Mouse (Mus musculus) hindbrain, embryonic 12.5 days (tissue): ENCODE data around the gene Ptpn14. TPM values are rescaled to one million over a fixed set of nuclear protein-coding genes. Genes with fewer than 3 reads are reported as not detected.

ENCODE experiments used
- ATAC-seq: fragments of 200-750 bp; cut with Nextera tagmentation; 2 replicates; pipeline ENCODE4 v1.8.0; 2017; ENCODE audit warnings: moderate TSS enrichment; ENCODE audit not compliant: low FRiP score
- H3K27ac ChIP-seq: fragments of 300-500 bp; sonication (generic); 2 replicates; pipeline ENCODE4 v1.5.1; 2016; ENCODE audit warnings: mild to moderate bottlenecking
- H3K27me3 ChIP-seq: fragments of 300-500 bp; sonication (generic); 2 replicates; pipeline ENCODE4 v1.6.1; 2016; ENCODE audit warnings: mild to moderate bottlenecking
- H3K36me3 ChIP-seq: fragments of 300-500 bp; sonication (generic); 2 replicates; pipeline ENCODE4 v1.6.1; 2016; ENCODE audit warnings: mild to moderate bottlenecking
- H3K4me1 ChIP-seq: fragments of 300-500 bp; sonication (generic); 2 replicates; pipeline ENCODE4 v1.6.1; 2016
- H3K4me2 ChIP-seq: fragments of 300-500 bp; sonication (generic); replicated peaks from 2 replicates; pipeline ENCODE4 v1.6.1; 2016; ENCODE audit warnings: mild to moderate bottlenecking
- H3K4me3 ChIP-seq: fragments of 300-500 bp; sonication (generic); 2 replicates; pipeline ENCODE4 v1.5.1; 2016; ENCODE audit warnings: mild to moderate bottlenecking
- H3K9ac ChIP-seq: fragments of 300-500 bp; sonication (generic); 2 replicates; pipeline ENCODE4 v1.6.1; 2016; ENCODE audit warnings: mild to moderate bottlenecking, moderate library complexity
- H3K9me3 ChIP-seq: fragments of 300-500 bp; sonication (generic); replicated peaks from 2 replicates; pipeline ENCODE4 v1.6.1; 2016; ENCODE audit warnings: mild to moderate bottlenecking
- whole genome bisulfite sequencing: fragments of 180-500 bp; shearing (Covaris S2); methylation state at CpG from one replicate; pipeline ENCODE4 v1.1.7; 2016; 5-methylcytosine and 5-hydroxymethylcytosine counted together
- polyA plus RNA-seq: library from polyadenylated mRNA; unstranded; fragments of >200 nt; fragmentation: Nextera tagmentation; extraction: Ambion mirVana; gene quantifications from 2 replicates; pipeline ENCODE4 v1.2.1, GENCODE M21; 2016

The Ptpn14 gene
- polyA plus RNA-seq, 1 experiment from 2014 or later, result 7.6 TPM

DNA sequence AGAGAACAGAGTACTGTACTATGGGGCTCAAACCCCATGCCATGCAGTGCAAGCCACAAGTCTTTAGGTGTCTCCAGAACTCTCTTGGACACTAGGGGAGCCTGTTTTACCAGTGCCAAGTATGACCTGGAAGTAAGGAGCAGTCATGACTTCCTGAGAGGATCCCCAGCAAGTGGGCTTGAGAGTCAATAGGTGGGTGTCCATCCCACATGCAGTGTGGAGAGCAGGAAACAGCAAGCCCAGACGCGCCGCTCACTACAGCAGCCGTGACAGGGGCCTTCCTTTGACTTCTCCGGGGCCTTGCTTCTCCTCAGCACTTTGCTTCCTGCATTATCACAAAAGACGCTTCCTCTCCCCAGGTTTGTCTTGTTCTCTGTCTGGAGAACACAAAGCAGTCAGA, 27.9 kb upstream of the Ptpn14 start:
- no peaks in the 10 kb centered on the region for H3K9me3 ChIP-seq
- 86% methylated on average over 6 of the region's 6 CpGs for WGBS
- no peaks in the 10 kb centered on the region for H3K27me3 ChIP-seq
- no peak overlapping the region for H3K9ac ChIP-seq
- ATAC-seq, result no peak
- no peaks in the 10 kb centered on the region for H3K36me3 ChIP-seq
- H3K27ac ChIP-seq, result no peak overlapping the region
- H3K4me2 ChIP-seq, result no peak overlapping the region
- no peak overlapping the region for H3K4me3 ChIP-seq
- no peaks in the 10 kb centered on the region for H3K4me1 ChIP-seq

GRCm38 (mm10) chr1:189700990-189701389, 27.1 kb upstream of the Ptpn14 start:
- no peaks in the 10 kb centered on the region for H3K27me3 ChIP-seq
- no peak overlapping the region for H3K9ac ChIP-seq
- no peaks in the 10 kb centered on the region for H3K36me3 ChIP-seq
- H3K9me3 ChIP-seq, result no peaks in the 10 kb centered on the region
- H3K4me2 ChIP-seq, result no peak overlapping the region
- no peak overlapping the region for H3K4me3 ChIP-seq
- H3K4me1 ChIP-seq, result no peaks in the 10 kb centered on the region
- H3K27ac ChIP-seq, result no peak overlapping the region
- ATAC-seq, result no peak
- WGBS, result 6% methylated on average over 6 of the region's 6 CpGs

GRCm38 (mm10) chr1:189703156-189703555, 24.9 kb upstream of the Ptpn14 start:
- Histone ChIP-seq H3K4me1 (0 out of 2 replicates have a peak, but pooled peaks cover 8% of the 10 kb centered on the region), H3K4me3 (no peak overlapping the region), H3K36me3 (no peaks in the 10 kb centered on the region), H3K9ac (no peak overlapping the region), H3K27me3 (no peaks in the 10 kb centered on the region), H3K27ac (no peak overlapping the region), H3K9me3 (no peaks in the 10 kb centered on the region), H3K4me2 (no peak overlapping the region)
- WGBS, result 54% methylated on average over 7 of the region's 7 CpGs
- no peak for ATAC-seq

- no peak for ATAC-seq
- Histone ChIP-seq H3K4me2 (no peak overlapping the region), H3K9me3 (no peaks in the 10 kb centered on the region), H3K27me3 (no peaks in the 10 kb centered on the region), H3K27ac (no peak overlapping the region), H3K9ac (no peak overlapping the region), H3K4me3 (no peak overlapping the region), H3K4me1 (0 out of 2 replicates have a peak, but pooled peaks cover 8% of the 10 kb centered on the region), H3K36me3 (no peaks in the 10 kb centered on the region)
- WGBS, result 79% methylated on average over 7 of the region's 7 CpGs
Measured at GRCm38 (mm10) chr1:189703591-189703990, 24.5 kb upstream of the Ptpn14 start.

DNA sequence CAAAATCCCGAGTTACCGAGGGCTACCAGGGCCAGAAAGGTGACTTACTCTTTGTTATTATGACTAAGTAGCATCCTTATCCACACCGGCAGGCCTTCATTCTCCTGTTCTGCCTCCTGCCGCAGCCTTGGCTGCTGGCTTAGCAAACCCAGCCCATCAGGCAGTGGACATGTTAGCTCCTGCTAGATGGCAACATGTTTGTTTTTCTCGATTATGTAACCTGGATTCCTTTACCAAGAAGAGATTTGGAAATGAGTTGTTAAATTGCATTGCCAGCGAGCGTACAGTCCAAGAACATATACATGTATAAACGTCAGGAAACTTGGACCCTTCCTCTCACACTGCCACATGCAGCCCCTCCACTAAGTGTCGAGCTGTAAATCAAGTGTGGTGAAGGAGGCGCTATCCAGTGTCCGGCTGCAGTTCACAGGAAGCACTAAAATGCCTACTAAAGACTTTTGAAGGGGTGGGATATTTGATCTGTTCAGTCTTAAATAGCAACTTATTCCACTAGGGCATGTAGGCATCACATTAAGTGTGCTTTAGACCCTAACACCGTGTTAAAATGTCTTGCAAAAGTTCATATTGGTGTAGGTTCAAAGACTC, 21.9 kb upstream of the Ptpn14 start:
- 0 out of 2 replicates have a peak, but pooled peaks cover 8% of the 10 kb centered on the region for H3K4me1 ChIP-seq
- WGBS, result 83% methylated on average over 12 of the region's 12 CpGs
- no peak overlapping the region for H3K27ac ChIP-seq
- H3K9ac ChIP-seq, result no peak overlapping the region
- no peaks in the 10 kb centered on the region for H3K27me3 ChIP-seq
- H3K9me3 ChIP-seq, result no peaks in the 10 kb centered on the region
- H3K4me3 ChIP-seq, result no peak overlapping the region
- no peak for ATAC-seq
- H3K36me3 ChIP-seq, result no peaks in the 10 kb centered on the region
- no peak overlapping the region for H3K4me2 ChIP-seq

DNA sequence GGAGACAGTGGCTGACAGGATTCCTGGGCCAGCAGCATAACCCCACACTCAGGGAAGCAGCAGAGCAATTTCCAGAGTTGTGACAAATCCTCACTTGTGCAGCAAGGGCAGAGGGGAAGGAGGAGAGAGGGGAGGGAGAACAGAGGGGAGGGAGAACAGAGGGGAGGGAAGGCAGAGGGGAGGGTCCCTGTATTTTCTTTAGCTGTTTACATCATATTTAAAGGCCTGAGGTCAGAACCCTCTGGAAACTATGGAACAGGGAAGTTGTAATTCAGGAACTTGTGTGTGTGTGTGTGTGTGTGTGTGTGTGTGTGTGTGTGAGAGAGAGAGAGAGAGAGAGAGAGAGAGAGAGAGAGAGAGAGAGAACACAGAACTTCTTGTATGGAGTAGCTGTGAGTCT, 21.1 kb upstream of the Ptpn14 start:
- no peaks in the 10 kb centered on the region for H3K36me3 ChIP-seq
- H3K27ac ChIP-seq, result no peak overlapping the region
- H3K27me3 ChIP-seq, result no peaks in the 10 kb centered on the region
- H3K4me2 ChIP-seq, result no peak overlapping the region
- H3K4me3 ChIP-seq, result no peak overlapping the region
- H3K9me3 ChIP-seq, result no peaks in the 10 kb centered on the region
- ATAC-seq, result no peak
- H3K9ac ChIP-seq, result no peak overlapping the region
- H3K4me1 ChIP-seq, result 0 out of 2 replicates have a peak, but pooled peaks cover 8% of the 10 kb centered on the region

DNA sequence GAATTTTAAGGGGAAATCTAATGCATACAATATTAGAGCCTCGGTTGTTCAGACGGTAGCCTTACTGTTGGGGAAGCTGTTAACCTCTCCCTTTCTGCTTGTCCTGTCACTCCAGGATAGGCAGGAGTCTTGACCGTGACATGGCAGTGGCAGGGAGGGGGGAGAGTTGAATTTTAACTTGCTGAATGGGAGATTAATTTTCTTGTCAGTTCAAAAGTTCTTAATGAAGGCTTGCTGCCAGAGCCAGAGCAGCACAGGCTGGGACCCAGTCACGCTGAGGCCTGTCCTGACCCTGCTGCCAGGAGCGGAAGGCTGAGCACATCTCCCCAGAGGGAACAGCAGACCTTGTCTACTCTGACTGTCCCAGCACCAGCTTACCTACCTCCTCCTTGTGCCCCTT, 20.6 kb upstream of the Ptpn14 start:
- WGBS, result 30% methylated on average over 5 of the region's 5 CpGs
- no peak for ATAC-seq

DNA sequence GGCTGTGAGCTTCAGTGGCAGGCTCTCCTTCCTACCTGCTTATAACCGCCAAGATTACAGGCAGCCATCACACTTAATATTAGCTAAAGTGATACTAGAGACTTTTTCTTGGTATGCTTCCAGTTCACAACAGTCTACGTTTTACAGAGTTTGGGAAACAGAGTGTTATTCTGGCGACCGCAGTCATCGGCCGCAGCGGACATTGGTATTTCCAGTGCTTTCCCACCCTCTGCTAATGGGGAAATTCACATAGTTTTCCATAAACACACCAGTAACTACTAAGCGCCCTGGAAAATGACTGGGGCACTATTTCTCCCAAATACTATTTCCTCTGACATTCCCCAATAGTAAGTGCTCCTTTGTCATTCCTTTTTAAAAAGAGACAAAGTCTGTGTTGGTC, 19.1 kb upstream of the Ptpn14 start:
- Histone ChIP-seq H3K9me3 (no peaks in the 10 kb centered on the region), H3K4me3 (no peak overlapping the region), H3K36me3 (no peaks in the 10 kb centered on the region), H3K4me2 (no peak overlapping the region), H3K4me1 (0 out of 2 replicates have a peak, but pooled peaks cover 8% of the 10 kb centered on the region), H3K27me3 (no peaks in the 10 kb centered on the region), H3K9ac (no peak overlapping the region), H3K27ac (no peak overlapping the region)
- 80% methylated on average over 8 of the region's 8 CpGs for whole genome bisulfite sequencing
- no peak for ATAC-seq

More for the DNA sequence above, 20.6 kb upstream of the Ptpn14 start:
- no peaks in the 10 kb centered on the region for H3K36me3 ChIP-seq
- H3K9me3 ChIP-seq, result no peaks in the 10 kb centered on the region
- no peak overlapping the region for H3K4me3 ChIP-seq
- H3K27me3 ChIP-seq, result no peaks in the 10 kb centered on the region
- H3K4me2 ChIP-seq, result no peak overlapping the region
- no peak overlapping the region for H3K27ac ChIP-seq
- 0 out of 2 replicates have a peak, but pooled peaks cover 8% of the 10 kb centered on the region for H3K4me1 ChIP-seq
- H3K9ac ChIP-seq, result no peak overlapping the region

DNA sequence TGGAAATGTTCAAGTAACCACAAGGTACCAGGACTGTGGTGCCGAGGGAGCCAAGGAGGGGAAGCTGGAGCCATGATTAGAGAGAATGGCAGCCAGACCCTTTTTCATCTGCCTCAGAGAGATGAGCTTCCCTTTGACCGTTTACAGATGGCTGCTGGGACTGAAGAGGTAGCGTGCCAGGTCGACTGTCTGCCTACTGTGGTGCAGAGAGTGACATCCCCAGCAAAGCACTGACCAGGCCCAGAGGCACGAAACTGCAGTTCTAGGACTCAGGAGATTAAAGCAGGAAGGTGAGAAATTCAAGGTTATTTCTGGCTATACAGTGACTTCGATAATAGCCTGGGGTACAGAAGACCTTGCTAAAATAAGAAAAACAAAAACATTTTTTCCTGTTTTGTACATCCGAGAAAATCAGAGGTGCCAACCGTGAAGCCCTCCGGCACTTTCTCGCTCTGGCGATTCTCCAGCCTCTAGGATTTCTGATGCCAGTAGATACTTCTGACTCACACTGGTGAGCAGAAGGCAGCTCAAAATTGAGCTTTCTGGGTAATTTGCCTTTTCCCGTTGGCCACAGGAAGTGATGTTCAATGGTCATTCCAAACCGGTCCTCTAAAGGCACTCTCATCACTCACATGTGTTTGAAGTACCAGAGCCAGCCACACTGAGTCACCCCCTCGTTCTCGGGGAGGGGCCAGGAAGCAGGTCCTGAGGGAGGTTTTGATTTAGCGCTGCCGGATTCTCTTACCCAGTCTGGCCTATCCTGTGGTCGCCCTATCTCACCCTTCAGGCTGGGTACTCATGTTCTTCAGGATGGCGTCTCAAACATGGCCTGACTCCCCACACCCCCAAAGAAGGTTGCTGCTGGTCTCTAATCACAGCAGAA, 11.9 kb upstream of the Ptpn14 start:
- WGBS, result 69% methylated on average over 19 of the region's 19 CpGs
- Histone ChIP-seq H3K27ac (no peak overlapping the region), H3K27me3 (no peaks in the 10 kb centered on the region), H3K36me3 (no peaks in the 10 kb centered on the region), H3K9ac (no peak overlapping the region), H3K4me2 (no peak overlapping the region), H3K4me1 (no peaks in the 10 kb centered on the region), H3K9me3 (no peaks in the 10 kb centered on the region), H3K4me3 (no peak overlapping the region)
- ATAC-seq, result no peak

DNA sequence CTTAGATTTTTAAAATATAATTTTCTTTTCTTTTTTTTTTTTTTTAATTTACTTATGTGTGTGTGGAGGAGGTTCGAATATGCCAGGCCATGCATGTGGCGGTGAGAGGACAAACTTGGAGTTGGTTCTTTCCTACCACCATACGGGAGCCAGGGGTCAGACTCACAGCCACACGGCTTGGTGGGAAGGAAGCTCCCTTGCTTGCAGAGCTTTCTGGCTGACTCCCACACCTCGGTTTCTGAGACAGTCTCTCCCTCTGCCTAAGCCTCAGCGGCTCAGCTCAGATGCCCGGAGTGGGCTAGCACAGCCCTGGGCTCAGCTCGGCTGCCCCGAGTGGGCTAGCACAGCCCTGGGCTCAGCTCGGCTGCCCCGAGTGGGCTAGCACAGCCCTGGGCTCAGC, 10.5 kb upstream of the Ptpn14 start:
- H3K36me3 ChIP-seq, result no peaks in the 10 kb centered on the region
- no peak overlapping the region for H3K4me2 ChIP-seq
- no peak for ATAC-seq
- no peak overlapping the region for H3K27ac ChIP-seq
- WGBS, result 87% methylated on average over 11 of the region's 11 CpGs
- H3K9ac ChIP-seq, result no peak overlapping the region
- no peaks in the 10 kb centered on the region for H3K27me3 ChIP-seq
- H3K4me1 ChIP-seq, result no peaks in the 10 kb centered on the region
- no peaks in the 10 kb centered on the region for H3K9me3 ChIP-seq
- H3K4me3 ChIP-seq, result no peak overlapping the region

DNA sequence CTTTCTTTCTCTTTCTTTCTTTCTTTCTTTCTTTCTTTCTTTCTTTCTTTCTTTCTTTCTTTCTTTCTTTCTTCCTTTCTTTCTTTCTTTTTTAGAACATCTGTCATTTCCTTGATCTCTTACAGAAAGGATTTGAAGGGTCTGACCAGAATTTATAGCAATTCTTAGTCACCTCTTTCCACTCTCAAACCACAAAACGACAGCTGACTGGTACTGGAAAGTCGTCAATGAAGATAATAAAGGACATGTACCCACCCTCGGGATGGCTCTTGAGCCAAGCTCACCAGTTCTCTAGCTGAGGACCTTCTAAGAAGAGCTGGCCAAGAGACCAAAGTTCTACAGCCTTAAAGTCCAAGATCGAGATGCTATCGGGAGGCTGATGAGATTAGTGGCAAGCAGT, 9.5 kb upstream of the Ptpn14 start:
- Histone ChIP-seq H3K9ac (no peak overlapping the region), H3K27ac (no peak overlapping the region), H3K4me2 (no peak overlapping the region), H3K36me3 (no peaks in the 10 kb centered on the region), H3K9me3 (no peaks in the 10 kb centered on the region), H3K27me3 (no peaks in the 10 kb centered on the region), H3K4me1 (no peaks in the 10 kb centered on the region), H3K4me3 (no peak overlapping the region)
- WGBS, result 82% methylated on average over 5 of the region's 5 CpGs
- ATAC-seq, result no peak

DNA sequence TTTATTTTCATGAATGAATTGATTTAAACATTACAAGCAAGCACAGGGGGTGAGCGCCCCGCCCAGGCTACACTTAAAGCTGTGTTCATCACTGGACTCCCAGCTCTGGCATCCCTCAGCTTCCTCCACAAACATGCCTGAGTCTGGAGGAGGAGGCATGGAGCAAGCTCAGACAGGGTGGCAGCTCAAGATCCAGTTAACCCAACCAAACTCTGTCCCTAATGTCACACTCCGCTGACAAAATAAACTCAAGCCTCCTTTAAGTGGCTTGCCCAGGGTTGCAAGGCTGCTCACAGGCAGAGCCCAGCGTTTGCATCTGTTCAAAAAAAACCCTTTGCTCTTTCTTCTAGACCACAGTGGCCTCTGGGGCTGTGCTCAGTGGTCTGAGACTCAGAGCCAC, 1.9 kb upstream of the Ptpn14 start:
- peaks cover 42% of the 10 kb centered on the region for H3K27me3 ChIP-seq
- H3K36me3 ChIP-seq, result no peaks in the 10 kb centered on the region
- no peak overlapping the region for H3K9ac ChIP-seq
- WGBS, result 66% methylated on average over 4 of the region's 4 CpGs
- no peaks in the 10 kb centered on the region for H3K9me3 ChIP-seq
- peaks cover 36% of the 10 kb centered on the region for H3K4me1 ChIP-seq
- no peak overlapping the region for H3K4me2 ChIP-seq
- ATAC-seq, result no peak
- H3K27ac ChIP-seq, result no peak overlapping the region
- no peak overlapping the region for H3K4me3 ChIP-seq
